Mouse (Mus musculus) myocyte (in vitro differentiated cells): ENCODE measurements around the gene Pold1.

ENCODE experiments used
- MAX ChIP-seq: IDR thresholded peaks from one replicate; pipeline ENCODE4 v1.6.1; 2011; ENCODE audit warnings: low read depth, mild to moderate bottlenecking, control low read depth
- POLR2A ChIP-seq: IDR thresholded peaks from one replicate; pipeline ENCODE4 v1.6.1; 2011; ENCODE audit warnings: low read depth, mild to moderate bottlenecking, control low read depth, moderate library complexity; ENCODE audit not compliant: insufficient read length
- POLR2AphosphoS2 ChIP-seq: IDR thresholded peaks from one replicate; pipeline ENCODE4 v1.6.1; 2011; ENCODE audit warnings: low read depth, control low read depth; ENCODE audit not compliant: insufficient read length

GRCm38 (mm10) chr7:44485572-44486195, 63.0 kb downstream of the Pold1 start:
- TF ChIP-seq POLR2AphosphoS2 (no peak), MAX (no peak), POLR2A (peak; percentile 13)
